Mouse (Mus musculus) E14TG2a.4 (cell line): ENCODE results near the gene Snai3.

Experiments
- CTCF ChIP-seq: conservative IDR thresholded peaks from 2 replicates; pipeline ENCODE4 v1.5.1; 2014; ENCODE audit warnings: low read length
- POU5F1 ChIP-seq: IDR thresholded peaks from 2 replicates; pipeline ENCODE4 v1.6.1; 2014; ENCODE audit warnings: low read length, borderline replicate concordance

DNA sequence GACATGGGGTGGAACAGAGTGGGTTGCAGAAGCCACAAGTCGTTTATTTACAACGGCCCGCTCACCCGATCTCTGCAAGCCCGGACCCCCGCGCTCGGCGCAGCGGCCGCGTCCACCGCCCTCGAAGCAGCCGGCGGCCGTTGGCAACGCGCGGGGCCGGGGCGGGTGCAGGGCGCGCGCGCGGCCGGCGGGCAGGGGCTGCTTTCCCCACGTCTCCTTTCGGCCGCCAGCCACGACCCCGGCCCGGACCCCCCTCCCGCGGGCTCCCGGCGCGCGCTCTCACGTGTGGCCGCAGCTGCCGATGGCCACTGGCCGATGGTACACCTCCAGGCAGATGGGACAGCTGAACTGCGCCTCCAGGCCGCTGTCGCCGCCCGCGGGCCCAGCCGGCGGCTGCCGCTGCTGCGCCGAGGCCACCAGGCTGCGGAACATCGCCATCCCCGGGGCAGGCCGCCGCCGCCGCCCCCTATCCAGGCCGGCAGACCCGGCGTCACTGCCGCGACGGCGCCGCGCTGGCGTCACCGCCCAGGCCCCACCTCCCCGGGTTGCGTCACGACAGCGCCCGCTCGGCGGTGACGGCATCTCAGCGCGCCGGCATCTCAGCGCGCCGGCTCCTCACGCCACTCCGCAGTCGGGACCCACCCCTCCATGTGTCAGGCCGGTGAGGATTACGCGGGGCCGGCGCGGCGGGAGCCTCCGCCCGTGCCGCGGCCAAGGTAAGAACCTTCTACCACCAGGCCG, 15.2 kb upstream of the Snai3 start, which contains the start of the genes Rnf166 and Ctu2:
- no peak for TF ChIP-seq CTCF
- TF ChIP-seq POU5F1, result no peak
